Mouse (Mus musculus) hindlimb bud, embryonic 11.5 days (tissue): ENCODE data around the gene 1700025C18Rik.

Experiments used
- DNase-seq: peaks from one replicate; pipeline ENCODE4 v3.0.0-alpha.2; 2012; ENCODE audit warnings: low read depth, low spot score; ENCODE audit errors: extremely low spot score

1700025C18Rik gene

DNA sequence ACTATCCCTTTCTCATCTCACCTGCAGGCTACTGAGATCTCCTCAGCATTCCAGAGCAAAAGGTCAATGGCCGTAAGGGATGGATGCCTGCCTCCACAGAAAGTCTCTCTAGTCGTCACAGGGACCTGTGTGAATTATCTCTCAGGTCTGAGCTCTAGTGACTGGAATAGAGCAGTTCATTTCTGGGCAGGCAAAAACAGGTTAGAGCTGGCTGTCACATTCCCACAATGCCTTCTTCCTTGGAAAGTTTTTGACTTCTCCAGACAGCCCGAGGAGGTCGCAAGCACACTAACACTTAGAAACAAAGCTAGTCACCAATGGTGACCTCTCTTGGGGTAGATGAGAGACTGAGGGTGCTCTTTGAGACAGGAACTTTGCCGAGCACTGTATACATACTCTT lies 48.4 kb downstream of the 1700025C18Rik start:
- no peak for DNase-seq

DNA sequence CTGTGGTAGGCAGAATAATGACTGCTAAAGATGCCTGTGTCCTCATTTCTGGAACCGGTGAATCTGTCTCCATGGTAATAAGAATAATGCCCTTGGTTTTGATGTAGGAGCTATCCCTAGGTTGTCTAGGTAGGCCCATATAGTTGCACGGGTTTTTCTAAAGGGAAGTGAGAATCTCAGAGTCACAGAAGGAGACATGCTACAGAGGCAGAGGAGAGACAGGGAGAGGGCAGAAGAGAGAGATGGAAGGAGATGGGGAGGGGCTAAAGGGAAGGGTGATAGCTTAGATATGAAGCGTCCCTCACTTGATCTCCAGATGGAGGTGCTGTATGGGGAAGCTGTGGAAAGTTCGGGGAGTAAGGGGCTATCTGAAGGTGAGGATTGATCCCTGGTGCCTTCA lies 53.1 kb downstream of the 1700025C18Rik start:
- DNase-seq = no peak

DNA sequence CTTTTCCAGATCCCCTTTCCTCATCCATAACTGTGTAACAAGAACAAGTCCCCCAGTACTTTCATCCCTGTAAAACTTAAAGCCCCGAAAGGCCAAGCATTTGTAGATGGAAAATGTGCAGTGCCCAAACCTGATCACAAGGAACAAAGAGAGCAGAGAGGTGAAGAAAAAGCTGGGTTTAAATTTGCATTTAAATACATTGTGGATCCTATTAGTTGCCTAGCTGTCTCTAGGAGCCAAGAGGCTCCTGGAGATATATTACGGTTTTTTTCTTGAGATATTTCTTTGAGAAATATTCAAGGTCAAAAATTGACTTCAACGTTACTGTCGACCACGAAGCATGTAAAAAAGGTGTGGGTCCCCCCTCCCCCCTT lies 55.5 kb downstream of the 1700025C18Rik start:
- DNase-seq = no peak

DNA sequence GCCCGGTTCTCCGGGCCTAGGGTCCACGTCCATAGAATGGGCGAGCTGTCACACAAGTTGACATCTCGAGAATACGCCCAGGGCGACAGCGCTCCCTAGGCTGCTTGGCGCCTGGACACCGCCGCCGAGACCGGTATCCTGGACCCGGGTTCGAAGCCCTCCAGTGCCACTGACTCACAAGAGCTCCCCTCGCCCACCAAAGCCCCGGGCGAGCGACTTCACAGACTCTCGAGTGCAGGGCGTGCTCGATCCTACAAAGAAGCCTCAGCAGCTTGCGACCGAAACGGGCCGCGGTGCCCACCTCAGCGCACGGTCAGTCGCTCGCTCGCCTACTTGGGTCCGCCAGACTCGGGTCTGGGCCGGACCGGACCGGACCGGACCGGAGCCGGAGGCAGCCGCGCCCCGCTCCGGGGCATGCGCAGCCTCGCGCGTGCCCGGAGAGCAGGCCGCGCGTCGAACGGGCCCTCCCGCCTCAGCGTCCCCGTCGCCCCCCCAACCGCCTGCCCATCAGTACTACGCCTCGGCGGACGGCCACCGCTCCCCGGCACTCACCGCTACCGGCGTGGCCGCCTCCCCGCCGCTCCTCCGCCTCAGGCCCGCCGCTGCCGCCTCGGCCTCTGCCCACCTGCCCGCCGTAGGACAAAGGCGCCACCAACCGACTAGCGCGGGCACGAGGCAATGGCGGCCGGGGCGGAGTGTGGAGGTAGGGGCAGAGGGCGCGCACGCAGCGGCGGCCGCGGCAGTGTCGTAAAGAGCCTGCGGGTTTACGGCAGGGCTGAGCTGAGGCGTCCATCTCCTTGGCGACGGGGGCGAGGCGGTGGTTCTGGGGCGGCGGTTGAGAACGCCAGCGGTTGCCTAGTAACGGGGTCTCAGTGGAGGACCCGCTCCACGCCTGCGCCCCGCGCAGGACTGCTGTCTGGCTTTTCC lies 56.2 kb downstream of the 1700025C18Rik start, which contains the start of gene Ncoa5:
Gene Ncoa5, minus strand, starts transcription at position 737 of the 927 bp plus-strand sequence.
- DNase-seq = peak; percentile 88

DNA sequence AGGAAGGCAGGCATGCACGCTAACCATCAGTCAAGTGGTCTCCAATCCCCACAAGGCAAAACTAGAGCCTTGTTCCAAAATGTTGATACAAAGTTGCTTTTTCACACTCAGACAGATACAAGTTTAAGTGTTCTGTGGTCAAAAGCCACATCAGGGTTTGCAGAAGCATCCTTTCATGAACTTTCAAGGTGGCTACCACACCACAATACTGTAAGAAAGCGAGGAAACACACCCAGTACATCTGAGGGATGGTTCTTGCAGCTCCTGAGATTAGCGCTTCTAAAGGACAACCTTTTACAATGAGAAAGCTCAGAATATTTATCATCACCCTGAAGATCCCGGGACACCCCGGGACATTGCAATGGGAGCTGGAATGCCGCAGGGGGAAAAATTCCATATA lies 57.2 kb downstream of the 1700025C18Rik start:
- no peak for DNase-seq

DNA sequence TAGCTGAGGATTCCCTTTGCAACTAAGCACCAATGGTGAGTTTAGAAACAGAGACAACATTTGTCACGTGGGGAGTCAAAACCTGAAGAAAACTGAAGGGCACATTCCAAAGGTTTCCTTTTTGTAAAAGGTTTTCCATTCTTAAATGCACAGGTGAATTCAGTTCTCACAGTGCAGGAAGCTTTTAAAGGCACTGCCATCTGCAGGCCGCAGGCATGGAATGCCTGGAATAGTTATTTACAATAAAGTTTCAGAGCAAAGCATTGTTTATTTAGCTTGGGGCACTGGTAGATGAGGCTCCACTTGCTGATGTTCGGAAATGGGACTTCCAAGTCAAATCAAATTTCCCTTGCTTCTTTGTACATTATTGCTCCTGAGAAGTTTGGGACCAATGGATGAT lies 58.0 kb downstream of the 1700025C18Rik start:
- no peak for DNase-seq
